Comparison of ENCODE assay signal across 22 mouse cellular contexts in the genomic region with DNA sequence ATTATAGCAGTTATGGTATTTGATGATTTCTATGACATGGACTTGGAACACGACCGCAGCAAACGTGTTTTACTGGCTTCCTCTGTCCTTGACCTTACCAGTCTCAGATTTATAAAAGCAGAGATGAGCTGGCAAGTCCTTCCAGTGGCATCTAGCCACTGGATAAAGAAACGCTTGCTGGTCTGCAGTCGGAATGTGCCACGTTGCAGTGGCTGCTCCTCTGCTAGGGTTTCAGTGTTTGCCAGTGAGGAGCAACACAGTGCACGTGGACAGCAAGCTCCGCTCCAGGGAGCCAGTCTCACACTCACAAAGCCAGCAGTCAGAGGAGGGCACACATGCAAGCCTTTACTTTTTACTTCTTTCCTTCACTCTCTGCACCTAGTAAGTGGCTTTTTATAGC. TPM values are rescaled to one million over a fixed set of nuclear protein-coding genes. Genes with fewer than 3 reads are reported as not detected.
DNase-seq lines count a peak whose midpoint lies in the region; ATAC-seq and TF ChIP-seq lines count a peak whose summit lies in the region.
"Had no signal": no experiment of that assay in that cellular context is flagged by ENCODE, and none has a peak within 500 bp of the region (broad histone marks: within the 10 kb centered on the region; RNA-seq: fewer than 3 reads in every experiment).

No protein-coding gene starts in this region.

- no peak overlapping the region for H3K4me2 ChIP-seq in stomach, postnatal 0 days (replicated peaks; ENCODE audit: low read depth)
- H3K4me2 ChIP-seq: forebrain, embryonic 15.5 days; heart, embryonic 13.5 days; hindbrain, embryonic 15.5 days; liver, embryonic 11.5 days had no signal

- H3K36me3 ChIP-seq in heart, embryonic 10.5 days: peaks cover 63% of the 10 kb centered on the region
- peaks cover 12% of the 10 kb centered on the region for H3K36me3 ChIP-seq in stomach, postnatal 0 days (ENCODE audit: control insufficient read depth, insufficient read depth, low read length)
- peaks cover 80% of the 10 kb centered on the region for H3K36me3 ChIP-seq in forebrain, embryonic 10.5 days (replicated peaks)

- TF ChIP-seq CTCF in stomach, postnatal 0 days (IDR thresholded peaks at IDR 0.05; ENCODE audit: low read depth): no peak

- no peak overlapping the region for H3K9ac ChIP-seq in stomach, postnatal 0 days (ENCODE audit: low read length)
- H3K9ac ChIP-seq: forebrain, embryonic 15.5 days; heart, embryonic 13.5 days; hindbrain, embryonic 15.5 days had no signal

- WGBS in heart, embryonic 10.5 days: 92% methylated on average over 8 of the region's 8 CpGs
- 87% methylated on average over 8 of the region's 8 CpGs for WGBS in stomach, postnatal 0 days
- WGBS in forebrain, embryonic 10.5 days: 92% methylated on average over 8 of the region's 8 CpGs

- no peak overlapping the region for H3K4me3 ChIP-seq in heart, embryonic 10.5 days
- no peak overlapping the region for H3K4me3 ChIP-seq in stomach, postnatal 0 days (ENCODE audit: low read depth, low read length)
- H3K4me3 ChIP-seq in forebrain, embryonic 10.5 days: no peak overlapping the region
- H3K4me3 ChIP-seq: forebrain, embryonic 15.5 days; heart, embryonic 13.5 days; hindbrain, embryonic 15.5 days; midbrain, embryonic 10.5 days had no signal

- no peak overlapping the region for H3K27ac ChIP-seq in heart, embryonic 10.5 days
- no peak overlapping the region for H3K27ac ChIP-seq in stomach, postnatal 0 days (replicated peaks)
- H3K27ac ChIP-seq in forebrain, embryonic 10.5 days: no peak overlapping the region
- H3K27ac ChIP-seq: forebrain, embryonic 15.5 days; heart, embryonic 13.5 days; hindbrain, embryonic 15.5 days; midbrain, embryonic 10.5 days had no signal

- H3K9me3 ChIP-seq in heart, embryonic 10.5 days: no peaks in the 10 kb centered on the region
- H3K9me3 ChIP-seq in stomach, postnatal 0 days (ENCODE audit: control insufficient read depth, low read length): no peaks in the 10 kb centered on the region
- no peaks in the 10 kb centered on the region for H3K9me3 ChIP-seq in forebrain, embryonic 10.5 days
- H3K9me3 ChIP-seq: forebrain, embryonic 15.5 days; heart, embryonic 13.5 days; hindbrain, embryonic 15.5 days; midbrain, embryonic 10.5 days had no signal

- DNase-seq in heart, adult 11 months: peak; percentile 95
- no peak for DNase-seq in heart, embryonic 10.5 days (ENCODE audit: low spot score)
- DNase-seq in adrenal gland, adult 18-20 months (ENCODE audit: low spot score in 2 of 2): peak; percentile 33 to 36
- DNase-seq in adrenal gland, postnatal 14 days: peak; percentile 71
- DNase-seq in gastrocnemius, postnatal 14 days: peak; percentile 53
- no peak for DNase-seq in stomach, postnatal 0 days (ENCODE audit: low spot score)
- no peak for DNase-seq in forebrain, embryonic 10.5 days (ENCODE audit: extremely low spot score, low spot score)
- DNase-seq in cerebellum, postnatal 25 days: no peak
- DNase-seq: cerebellum, adult 18-20 months; cerebellum, postnatal 14 days; embryo, embryonic 11 days; kidney, adult 2 months; kidney, postnatal 10 days; lung, adult 18-20 months; lung, postnatal 10 days; thymus, postnatal 36 days had no signal

- H3K4me1 ChIP-seq in heart, embryonic 10.5 days: 0 out of 2 replicates have a peak, but pooled peaks cover 4% of the 10 kb centered on the region
- H3K4me1 ChIP-seq in stomach, postnatal 0 days (replicated peaks; ENCODE audit: control insufficient read depth, insufficient read depth): no peaks in the 10 kb centered on the region
- H3K4me1 ChIP-seq in forebrain, embryonic 10.5 days: peaks cover 9% of the 10 kb centered on the region

- intact Hi-C loops in gastrocnemius, postnatal 14 days (cut with DNase I; ENCODE audit: low total_unique reads): no loop called here

- H3K27me3 ChIP-seq in heart, embryonic 10.5 days (ENCODE audit: insufficient read depth, poor library complexity, severe bottlenecking): no peaks in the 10 kb centered on the region
- H3K27me3 ChIP-seq in stomach, postnatal 0 days (ENCODE audit: control insufficient read depth, insufficient read depth, low read length): no peaks in the 10 kb centered on the region
- H3K27me3 ChIP-seq in forebrain, embryonic 10.5 days (ENCODE audit: poor library complexity, severe bottlenecking): no peaks in the 10 kb centered on the region
- H3K27me3 ChIP-seq: forebrain, embryonic 15.5 days; heart, embryonic 13.5 days; hindbrain, embryonic 15.5 days; Patski had no signal

- no peak for TF ChIP-seq EP300 in stomach, postnatal 0 days (optimal IDR thresholded peaks at IDR 0.05)

- ATAC-seq in stomach, postnatal 0 days (ENCODE audit: low FRiP score, low TSS enrichment): no peak
- ATAC-seq: forebrain, embryonic 15.5 days; Patski had no signal

RNA-seq across cellular contexts. Expression of a gene that starts 17.2 kb away (rescaled TPM):
- polyA plus RNA-seq in heart, embryonic 10.5 days (2016; fragmentation: Nextera tagmentation; extraction: Ambion mirVana): 72.4 and 74.5 TPM in 2 replicates
- total RNA-seq in adrenal gland, adult 18-20 months (2021): 100 to 1,000 TPM; 173 to 253 TPM
- 239 and 253 TPM in 2 replicates for total RNA-seq in adrenal gland, postnatal 14 days (2021)
- 10 to 100 TPM; 80.3 to 86.0 TPM for total RNA-seq in gastrocnemius, postnatal 14 days (2021)
- polyA plus RNA-seq in stomach, postnatal 0 days (2015; fragmentation: Nextera tagmentation; extraction: Ambion mirVana): 88.8 and 95.0 TPM in 2 replicates
- 50.1 and 53.0 TPM in 2 replicates for polyA plus RNA-seq in forebrain, embryonic 10.5 days (2016; fragmentation: Nextera tagmentation; extraction: Ambion mirVana)

RNA-seq across cellular contexts. Expression of a gene that starts 17.3 kb away (rescaled TPM):
- 31.2 and 38.8 TPM in 2 replicates for polyA plus RNA-seq in heart, embryonic 10.5 days (2016; fragmentation: Nextera tagmentation; extraction: Ambion mirVana)
- total RNA-seq in adrenal gland, adult 18-20 months (2021): 10 to 100 TPM; 25.5 to 30.8 TPM
- 27.7 and 28.3 TPM in 2 replicates for total RNA-seq in adrenal gland, postnatal 14 days (2021)
- total RNA-seq in gastrocnemius, postnatal 14 days (2021): 10 to 100 TPM; 11.4 to 12.2 TPM
- 21.3 and 23.3 TPM in 2 replicates for polyA plus RNA-seq in stomach, postnatal 0 days (2015; fragmentation: Nextera tagmentation; extraction: Ambion mirVana)
- polyA plus RNA-seq in forebrain, embryonic 10.5 days (2016; fragmentation: Nextera tagmentation; extraction: Ambion mirVana): 43.4 and 44.9 TPM in 2 replicates

RNA-seq across cellular contexts. Expression of a gene that starts 49.6 kb away (rescaled TPM):
- polyA plus RNA-seq in heart, embryonic 10.5 days (2016; fragmentation: Nextera tagmentation; extraction: Ambion mirVana): 42.8 and 57.9 TPM in 2 replicates
- 10 to 100 TPM; 30.7 to 33.1 TPM for total RNA-seq in adrenal gland, adult 18-20 months (2021)
- 33.8 and 35.4 TPM in 2 replicates for total RNA-seq in adrenal gland, postnatal 14 days (2021)
- total RNA-seq in gastrocnemius, postnatal 14 days (2021): 10 to 100 TPM; 10.9 to 11.1 TPM
- 40.2 and 42.5 TPM in 2 replicates for polyA plus RNA-seq in stomach, postnatal 0 days (2015; fragmentation: Nextera tagmentation; extraction: Ambion mirVana)
- polyA plus RNA-seq in forebrain, embryonic 10.5 days (2016; fragmentation: Nextera tagmentation; extraction: Ambion mirVana): 69.1 and 71.3 TPM in 2 replicates

RNA-seq across cellular contexts. Expression of a gene that starts 56.8 kb away (rescaled TPM):
- polyA plus RNA-seq in heart, embryonic 10.5 days (2016; fragmentation: Nextera tagmentation; extraction: Ambion mirVana): 0.11 and 0.12 TPM in 2 replicates
- total RNA-seq in adrenal gland, adult 18-20 months (2021): under 1 TPM; 0.13 to 0.38 TPM
- 0.52 and 2.1 TPM in 2 replicates for total RNA-seq in adrenal gland, postnatal 14 days (2021)
- total RNA-seq in gastrocnemius, postnatal 14 days (2021): not detected
- polyA plus RNA-seq in stomach, postnatal 0 days (2015; fragmentation: Nextera tagmentation; extraction: Ambion mirVana): 0.17 and 0.28 TPM in 2 replicates
- polyA plus RNA-seq in forebrain, embryonic 10.5 days (2016; fragmentation: Nextera tagmentation; extraction: Ambion mirVana): 0.11 TPM in 1 of 2 replicates, not detected in the other
- polyA plus RNA-seq: Patski had no signal

Comparison
In these comparisons a context has a peak if more than half of its experiments do, and no peak if none do; other contexts are left out.
1. DNase-seq: peak in heart, adult 11 months (single experiment), adrenal gland, adult 18-20 months (2 of 2), adrenal gland, postnatal 14 days (single experiment) and gastrocnemius, postnatal 14 days (single experiment); none in heart, embryonic 10.5 days (single experiment), stomach, postnatal 0 days (single experiment), forebrain, embryonic 10.5 days (single experiment) and cerebellum, postnatal 25 days (0 of 2).